Mouse (Mus musculus) embryonic facial prominence, embryonic 13.5 days (tissue): Measurements from ENCODE around the gene Arih1. TPM values are rescaled to one million over a fixed set of nuclear protein-coding genes. Genes with fewer than 3 reads are reported as not detected.
"Not testable (repeated sequence)": the region's sequence is repeated elsewhere in the genome, so short reads cannot be mapped to it uniquely, and the experiment has no call there.

Experiments
- ATAC-seq: fragments of 200-750 bp; cut with Nextera tagmentation; 2 replicates; pipeline ENCODE4 v1.8.0; 2017; ENCODE audit warnings: low read depth; ENCODE audit not compliant: insufficient number of reproducible peaks, insufficient read depth, low FRiP score, low TSS enrichment
- H3K27ac ChIP-seq: fragments of 300-500 bp; sonication (generic); 2 replicates; pipeline ENCODE4 v1.5.1; 2015; ENCODE audit warnings: moderate library complexity, mild to moderate bottlenecking, inconsistent platforms
- H3K27me3 ChIP-seq: fragments of 300-500 bp; sonication (generic); 2 replicates; pipeline ENCODE4 v1.6.1; 2015; ENCODE audit warnings: mild to moderate bottlenecking, inconsistent platforms
- H3K36me3 ChIP-seq: fragments of 300-500 bp; sonication (generic); 2 replicates; pipeline ENCODE4 v1.6.1; 2015; ENCODE audit warnings: mild to moderate bottlenecking, inconsistent platforms
- H3K4me1 ChIP-seq: fragments of 300-500 bp; sonication (generic); 2 replicates; pipeline ENCODE4 v1.6.1; 2015; ENCODE audit warnings: inconsistent platforms
- H3K4me2 ChIP-seq: fragments of 300-500 bp; sonication (generic); 2 replicates; pipeline ENCODE4 v1.6.1; 2015; ENCODE audit warnings: moderate library complexity, mild to moderate bottlenecking, inconsistent platforms
- H3K4me3 ChIP-seq: fragments of 300-500 bp; sonication (generic); 2 replicates; pipeline ENCODE4 v1.5.1; 2015; ENCODE audit warnings: mild to moderate bottlenecking, inconsistent platforms
- H3K9ac ChIP-seq: fragments of 300-500 bp; sonication (generic); 2 replicates; pipeline ENCODE4 v1.6.1; 2015; ENCODE audit warnings: mild to moderate bottlenecking, inconsistent platforms
- H3K9me3 ChIP-seq: fragments of 300-500 bp; sonication (generic); 2 replicates; pipeline ENCODE4 v1.6.1; 2016; ENCODE audit warnings: inconsistent platforms
- WGBS: fragments of 180-500 bp; shearing (Covaris S2); methylation state at CpG from one replicate; pipeline ENCODE4 v1.1.7; 2015; ENCODE audit warnings: mixed read lengths; 5-methylcytosine and 5-hydroxymethylcytosine counted together
- polyA plus RNA-seq: library from polyadenylated mRNA; unstranded; fragments of >200 nt; fragmentation: Nextera tagmentation; extraction: Ambion mirVana; gene quantifications from 2 replicates; pipeline ENCODE4 v1.2.1, GENCODE M21; 2015

Arih1 gene
- polyA plus RNA-seq, 1 experiment from 2014 or later = 22.8 TPM

DNA sequence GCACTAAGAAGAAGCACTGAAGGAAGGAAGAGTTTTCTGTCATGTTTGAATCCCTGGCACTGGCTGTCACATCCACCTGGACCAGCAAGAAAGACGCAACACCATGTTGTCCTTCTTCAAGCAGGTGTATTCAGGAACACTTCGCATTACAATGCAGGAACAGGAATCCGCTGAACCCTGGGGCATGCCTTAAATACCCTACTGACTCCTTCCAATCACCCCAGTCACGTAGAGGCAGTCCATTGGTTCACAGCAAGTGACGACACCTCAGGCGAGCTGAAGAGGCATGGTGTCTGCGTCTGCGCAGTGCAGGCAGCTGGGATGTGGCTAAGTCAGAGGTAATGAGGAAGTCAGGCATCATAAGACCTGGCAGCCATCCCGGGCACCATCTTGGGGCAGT lies 116.8 kb downstream of the Arih1 start:
- Histone ChIP-seq H3K4me1 (no peaks in the 10 kb centered on the region), H3K4me3 (no peak overlapping the region), H3K4me2 (no peak overlapping the region), H3K36me3 (no peaks in the 10 kb centered on the region), H3K27ac (no peak overlapping the region), H3K9ac (no peak overlapping the region), H3K9me3 (peaks cover 3% of the 10 kb centered on the region; the same call in 1 of the 2 replicates), H3K27me3 (no peaks in the 10 kb centered on the region)
- ATAC-seq = no peak
- WGBS = 88% methylated on average over 9 of the region's 9 CpGs

DNA sequence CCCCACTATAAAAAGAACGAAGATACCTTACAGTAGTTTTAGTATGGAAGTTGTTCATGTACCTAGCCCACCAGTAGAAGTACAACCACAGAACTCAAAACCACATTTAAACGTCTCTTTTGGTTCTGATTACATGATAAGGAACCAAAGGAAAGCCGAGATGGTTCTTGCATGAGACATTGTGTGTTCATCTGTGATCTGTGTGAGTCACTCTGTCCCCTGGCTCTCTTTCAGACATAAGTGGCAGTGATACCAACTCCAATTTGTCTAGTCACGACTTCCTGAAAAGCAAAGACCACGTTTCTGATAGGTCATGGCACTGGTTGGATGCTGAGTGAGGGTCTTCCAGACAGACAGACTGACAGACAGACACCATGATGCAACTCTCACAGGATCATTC lies 117.2 kb downstream of the Arih1 start:
- Histone ChIP-seq H3K27me3 (no peaks in the 10 kb centered on the region), H3K27ac (no peak overlapping the region), H3K4me2 (no peak overlapping the region), H3K36me3 (no peaks in the 10 kb centered on the region), H3K9me3 (peaks cover 3% of the 10 kb centered on the region; the same call in 1 of the 2 replicates), H3K9ac (no peak overlapping the region), H3K4me3 (no peak overlapping the region), H3K4me1 (no peaks in the 10 kb centered on the region)
- WGBS = 72% methylated on average over 5 of the region's 5 CpGs
- ATAC-seq = no peak

GRCm38 (mm10) chr9:59360487-59360886 lies 125.9 kb downstream of the Arih1 start:
- H3K9me3 ChIP-seq, H3K27ac ChIP-seq, H3K36me3 ChIP-seq, ATAC-seq, H3K4me3 ChIP-seq, H3K27me3 ChIP-seq, H3K4me1 ChIP-seq, H3K4me2 ChIP-seq, H3K9ac ChIP-seq: not testable (repeated sequence)
- 74% methylated on average over 3 of the region's 3 CpGs for WGBS

GRCm38 (mm10) chr9:59358041-59358440 lies 128.4 kb downstream of the Arih1 start:
- not testable (repeated sequence) for H3K9me3 ChIP-seq, H3K4me1 ChIP-seq, H3K36me3 ChIP-seq, H3K9ac ChIP-seq, H3K27me3 ChIP-seq, H3K4me2 ChIP-seq, ATAC-seq, H3K4me3 ChIP-seq, H3K27ac ChIP-seq
- 47% methylated on average over 1 of the region's 1 CpGs for WGBS

- peak within 1 kb of the TSS; percentile 80 for H3K27ac ChIP-seq
- WGBS = under 1% methylated on average over 32 of the region's 32 CpGs
- H3K9ac ChIP-seq = peak within 1 kb of the TSS; percentile 90
- peak within 1 kb of the TSS; percentile 76 for H3K4me3 ChIP-seq
- no peaks in the 10 kb centered on the region for H3K36me3 ChIP-seq
- H3K4me2 ChIP-seq = peak within 1 kb of the TSS; percentile 67
- peak; percentile 87 for ATAC-seq
- H3K4me1 ChIP-seq = peaks cover 11% of the 10 kb centered on the region
- H3K27me3 ChIP-seq = no peaks in the 10 kb centered on the region
- no peaks in the 10 kb centered on the region for H3K9me3 ChIP-seq
These were observed 133.2 kb downstream of the Arih1 start, which contains the start of gene Bbs4 for GRCm38 (mm10) chr9:59353253-59353639. Bbs4 (minus strand) TSS chr9:59353508.

DNA sequence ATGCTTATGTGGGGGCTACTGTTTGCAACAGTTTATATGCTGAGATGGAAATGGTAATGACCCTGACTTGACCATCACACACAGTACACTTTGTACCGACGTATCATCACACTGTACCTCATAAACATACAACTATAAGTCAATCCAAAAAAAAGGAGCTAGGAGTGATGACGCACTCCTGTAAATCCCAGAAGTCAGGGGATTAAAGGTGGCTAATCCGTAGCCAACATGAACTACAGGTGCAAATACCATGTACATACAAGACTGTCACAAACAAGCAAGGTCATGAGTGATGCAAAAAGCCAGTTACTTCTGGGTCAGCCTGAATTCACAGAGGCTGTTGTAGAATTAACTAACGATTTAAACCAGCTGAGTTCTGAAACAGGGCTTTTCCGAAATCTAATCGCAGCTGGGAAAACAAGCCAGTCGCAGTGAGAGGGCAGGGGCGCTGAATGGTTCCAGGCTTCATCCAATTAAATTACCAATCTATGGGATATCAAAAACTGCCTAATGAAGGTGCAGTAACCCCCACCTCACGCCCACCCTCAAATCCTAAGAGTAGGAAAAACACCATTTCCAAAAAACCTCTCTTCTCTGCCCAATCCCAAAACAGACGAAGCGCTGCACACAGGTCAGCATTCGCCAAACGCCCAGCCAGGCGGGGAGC lies 133.7 kb downstream of the Arih1 start:
- H3K27me3 ChIP-seq = no peaks in the 10 kb centered on the region
- ATAC-seq = no peak
- H3K9me3 ChIP-seq = no peaks in the 10 kb centered on the region
- H3K9ac ChIP-seq = peak overlapping the region; percentile 90
- H3K4me2 ChIP-seq = peak overlapping the region; percentile 67
- peaks cover 11% of the 10 kb centered on the region for H3K4me1 ChIP-seq
- WGBS = 8% methylated on average over 15 of the region's 15 CpGs
- H3K4me3 ChIP-seq = peak overlapping the region; percentile 76
- H3K36me3 ChIP-seq = no peaks in the 10 kb centered on the region
- H3K27ac ChIP-seq = peak overlapping the region; percentile 80

GRCm38 (mm10) chr9:59346176-59346575 lies 140.2 kb downstream of the Arih1 start:
- no peak overlapping the region for H3K27ac ChIP-seq

GRCm38 (mm10) chr9:59340002-59340401 lies 146.4 kb downstream of the Arih1 start:
- no peaks in the 10 kb centered on the region for H3K27me3 ChIP-seq
- WGBS = 84% methylated on average over 9 of the region's 9 CpGs
- H3K4me3 ChIP-seq = no peak overlapping the region
- ATAC-seq = no peak
- H3K9ac ChIP-seq = no peak overlapping the region
- no peaks in the 10 kb centered on the region for H3K4me1 ChIP-seq
- H3K36me3 ChIP-seq = peaks cover 36% of the 10 kb centered on the region
- H3K9me3 ChIP-seq = no peaks in the 10 kb centered on the region
- no peak overlapping the region for H3K27ac ChIP-seq
- H3K4me2 ChIP-seq = no peak overlapping the region

More at GRCm38 (mm10) chr9:59346176-59346575, 140.2 kb downstream of the Arih1 start:
- Histone ChIP-seq H3K4me1 (no peaks in the 10 kb centered on the region), H3K4me2 (no peak overlapping the region), H3K4me3 (no peak overlapping the region), H3K36me3 (peaks cover 23% of the 10 kb centered on the region), H3K9ac (no peak overlapping the region), H3K9me3 (no peaks in the 10 kb centered on the region), H3K27me3 (no peaks in the 10 kb centered on the region)
- ATAC-seq = no peak
- 59% methylated on average over 2 of the region's 2 CpGs for WGBS

- Histone ChIP-seq H3K4me1 (no peaks in the 10 kb centered on the region), H3K36me3 (peaks cover 36% of the 10 kb centered on the region), H3K4me2 (no peak overlapping the region), H3K4me3 (no peak overlapping the region), H3K9me3 (no peaks in the 10 kb centered on the region), H3K27ac (no peak overlapping the region), H3K9ac (no peak overlapping the region), H3K27me3 (no peaks in the 10 kb centered on the region)
- ATAC-seq = no peak
- WGBS = 69% methylated on average over 5 of the region's 5 CpGs
These were observed 147.3 kb downstream of the Arih1 start for GRCm38 (mm10) chr9:59339107-59339506.

DNA sequence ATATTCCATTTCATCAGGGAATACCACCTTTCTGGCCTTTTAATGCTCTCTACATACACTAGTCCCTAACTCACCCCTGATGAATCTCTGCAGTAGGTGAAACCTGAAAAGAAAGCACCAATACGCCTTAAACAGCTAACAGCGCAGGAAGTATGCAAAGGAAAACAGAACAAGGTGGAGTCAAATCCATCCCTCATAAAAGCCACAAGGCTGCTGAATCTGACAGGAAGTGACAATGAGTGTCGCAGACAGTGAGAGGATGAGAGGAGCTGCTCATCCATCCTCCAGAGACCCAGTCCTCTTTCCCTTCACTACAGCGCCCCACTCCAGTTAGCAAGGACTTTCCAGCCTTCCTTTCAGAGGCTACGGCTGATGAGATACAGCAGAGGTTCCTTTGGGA lies 148.0 kb downstream of the Arih1 start:
- ATAC-seq = no peak
- no peak overlapping the region for H3K4me2 ChIP-seq
- H3K36me3 ChIP-seq = peaks cover 32% of the 10 kb centered on the region
- no peaks in the 10 kb centered on the region for H3K9me3 ChIP-seq
- no peaks in the 10 kb centered on the region for H3K27me3 ChIP-seq
- no peak overlapping the region for H3K4me3 ChIP-seq
- H3K4me1 ChIP-seq = no peaks in the 10 kb centered on the region
- H3K9ac ChIP-seq = no peak overlapping the region
- no peak overlapping the region for H3K27ac ChIP-seq
- 81% methylated on average over 5 of the region's 5 CpGs for WGBS
